Mouse (Mus musculus): ENCODE data around the gene Pxk.

DNA sequence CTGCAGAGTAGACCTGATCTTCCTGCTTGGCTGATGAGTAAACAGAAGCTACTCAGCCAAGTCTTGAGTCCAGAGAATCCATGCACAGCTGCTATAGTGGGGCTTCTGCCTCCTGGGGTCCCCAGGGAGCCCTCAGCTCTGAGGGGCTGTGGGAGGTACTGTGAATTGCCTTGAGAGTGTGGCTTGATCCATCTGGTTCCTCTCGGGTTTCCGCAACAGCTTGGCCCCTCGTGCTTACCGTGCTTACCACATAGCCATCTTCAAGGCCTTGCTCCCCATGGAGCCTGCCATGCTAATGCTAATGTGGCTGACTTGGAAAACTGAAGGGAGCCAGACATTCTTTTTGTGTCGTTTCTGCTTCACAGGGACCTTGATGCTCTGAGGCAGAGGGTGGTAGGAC lies 109.1 kb downstream of the Pxk start:
- peak; percentile 72; the same call in 1 of the 2 replicates for TF ChIP-seq EP300 (IDR thresholded peaks at IDR 0.05; ENCODE audit: insufficient read depth, low read depth, low read length)
- TF ChIP-seq CTCF (IDR thresholded peaks at IDR 0.05; ENCODE audit: low read depth, low read length): no peak

All from ES-Bruce4 (cell line).